Mouse (Mus musculus): Measurements from ENCODE around the gene Wfdc18. TPM values are rescaled to one million over a fixed set of nuclear protein-coding genes. Genes with fewer than 3 reads are reported as not detected.

Wfdc18 gene
- total and polyA plus RNA-seq, 3 experiments = not detected

GRCm38 (mm10) chr11:83663532-83663931 is 45.3 kb upstream of the Wfdc18 start:
- no peak for TF ChIP-seq NRF1 (IDR thresholded peaks at IDR 0.05; ENCODE audit: low read depth, low read length)
- TF ChIP-seq SIN3A (IDR thresholded peaks at IDR 0.05; ENCODE audit: low read length) = no peak
- no peak for TF ChIP-seq USF1 (IDR thresholded peaks at IDR 0.05; ENCODE audit: low read depth, low read length)
- no peak for TF ChIP-seq RAD21 (IDR thresholded peaks at IDR 0.05; ENCODE audit: low read depth, low read length)
- TF ChIP-seq CHD2 (IDR thresholded peaks at IDR 0.05; ENCODE audit: low read length) = no peak
- in situ Hi-C loops (cut with MboI; ENCODE audit: low pct_ligation_motif_present, low pct_unique_long_range_greater_than_20kb, low sequenced_read_pairs) = no loop called here
- peaks cover 11% of the 10 kb centered on the region for H3K27me3 ChIP-seq (replicated peaks)

GRCm38 (mm10) chr11:83671743-83672142 is 37.1 kb upstream of the Wfdc18 start:
- no peak overlapping the region for H3K9ac ChIP-seq (ENCODE audit: insufficient read depth, low read depth)
- no peaks in the 10 kb centered on the region for H3K9me3 ChIP-seq (replicated peaks; ENCODE audit: low read length)
- no peak overlapping the region for H3K27ac ChIP-seq (ENCODE audit: insufficient read depth, low read depth)
- peaks cover 7% of the 10 kb centered on the region for H3K27me3 ChIP-seq (replicated peaks)
- no peak for TF ChIP-seq MEF2A (IDR thresholded peaks at IDR 0.05; ENCODE audit: borderline replicate concordance, low read depth, low read length)
- TF ChIP-seq MXI1 (IDR thresholded peaks at IDR 0.05; ENCODE audit: low read depth, low read length) = no peak
- no peak for TF ChIP-seq SMC3 (IDR thresholded peaks at IDR 0.05; ENCODE audit: low read depth, low read length)
- TF ChIP-seq RCOR1 (conservative IDR thresholded peaks at IDR 0.05; ENCODE audit: low read depth, low read length) = no peak
- TF ChIP-seq BHLHE40 (IDR thresholded peaks at IDR 0.05; ENCODE audit: low read depth, low read length) = no peak
- TF ChIP-seq UBTF (IDR thresholded peaks at IDR 0.05; ENCODE audit: low read depth, low read length) = no peak
- no peak for TF ChIP-seq E2F4 (IDR thresholded peaks at IDR 0.05; ENCODE audit: insufficient replicate concordance, low read depth, low read length)
- TF ChIP-seq CHD2 (IDR thresholded peaks at IDR 0.05; ENCODE audit: low read length) = no peak
- TF ChIP-seq RAD21 (IDR thresholded peaks at IDR 0.05; ENCODE audit: low read depth, low read length) = no peak
- no peak for TF ChIP-seq POLR2AphosphoS2 (IDR thresholded peaks at IDR 0.05; ENCODE audit: low read depth, low read length)
- H3K4me2 ChIP-seq (ENCODE audit: insufficient read depth, low read depth, poor library complexity, severe bottlenecking) = no peak overlapping the region
- no peak for DNase-seq (ENCODE audit: extremely low read depth)
- H3K79me2 ChIP-seq (replicated peaks; ENCODE audit: control insufficient read depth, extremely low read depth, insufficient read depth, poor library complexity, severe bottlenecking) = no peaks in the 10 kb centered on the region
- no peak overlapping the region for H3K4me3 ChIP-seq (replicated peaks in 1 of 3; ENCODE audit: low read depth in 2 of 3, low read length in 2 of 3, poor library complexity in 1 of 3)
- H3K4me1 ChIP-seq (ENCODE audit: control insufficient read depth in 1 of 2, insufficient read depth in 2 of 2) = peaks cover 0 to 6% of the 10 kb centered on the region in 2 experiments; a peak in 2 of 4 replicates
- dilution Hi-C loops (cut with MboI; ENCODE audit: extremely low pct_ligation_motif_present, extremely low pct_unique_long_range_greater_than_20kb, low sequenced_read_pairs) = no loop called here
- H3K36me3 ChIP-seq (replicated peaks in 1 of 2; ENCODE audit: control insufficient read depth in 1 of 2, insufficient read depth in 1 of 2, low read length in 1 of 2) = no peaks in the 10 kb centered on the region
- in situ Hi-C loops (cut with MboI; ENCODE audit: low pct_ligation_motif_present, low pct_unique_long_range_greater_than_20kb, low sequenced_read_pairs) = no loop called here

More at GRCm38 (mm10) chr11:83663532-83663931, 45.3 kb upstream of the Wfdc18 start:
- H3K4me2 ChIP-seq (ENCODE audit: insufficient read depth, low read depth, poor library complexity, severe bottlenecking) = no peak overlapping the region
- H3K79me2 ChIP-seq (replicated peaks; ENCODE audit: control insufficient read depth, extremely low read depth, insufficient read depth, poor library complexity, severe bottlenecking) = no peaks in the 10 kb centered on the region
- no peaks in the 10 kb centered on the region for H3K36me3 ChIP-seq (replicated peaks in 1 of 2; ENCODE audit: control insufficient read depth in 1 of 2, insufficient read depth in 1 of 2, low read length in 1 of 2)
- H3K4me1 ChIP-seq (ENCODE audit: control insufficient read depth in 1 of 2, insufficient read depth in 2 of 2) = peaks cover 3 to 8% of the 10 kb centered on the region in 2 experiments; a peak in 2 of 4 replicates
- H3K4me3 ChIP-seq (replicated peaks in 1 of 3; ENCODE audit: low read depth in 2 of 3, low read length in 2 of 3, poor library complexity in 1 of 3) = no peak overlapping the region
- DNase-seq (ENCODE audit: extremely low read depth) = no peak
- dilution Hi-C loops (cut with MboI; ENCODE audit: extremely low pct_ligation_motif_present, extremely low pct_unique_long_range_greater_than_20kb, low sequenced_read_pairs) = no loop called here
- H3K9me3 ChIP-seq (replicated peaks; ENCODE audit: low read length) = no peaks in the 10 kb centered on the region
- H3K27ac ChIP-seq (ENCODE audit: insufficient read depth, low read depth) = no peak overlapping the region
- no peak overlapping the region for H3K9ac ChIP-seq (ENCODE audit: insufficient read depth, low read depth)

GRCm38 (mm10) chr11:83675665-83676064 is 33.1 kb upstream of the Wfdc18 start:
- no peak overlapping the region for H3K27ac ChIP-seq (ENCODE audit: insufficient read depth, low read depth)
- dilution Hi-C loops (cut with MboI; ENCODE audit: extremely low pct_ligation_motif_present, extremely low pct_unique_long_range_greater_than_20kb, low sequenced_read_pairs) (no loop called here), in situ Hi-C loops (cut with MboI; ENCODE audit: low pct_ligation_motif_present, low pct_unique_long_range_greater_than_20kb, low sequenced_read_pairs) (no loop called here)
- peaks cover 4% of the 10 kb centered on the region for H3K27me3 ChIP-seq (replicated peaks)
- TF ChIP-seq SIN3A (IDR thresholded peaks at IDR 0.05; ENCODE audit: low read length) = no peak
- TF ChIP-seq CTCF (conservative IDR thresholded peaks at IDR 0.05 in 1 of 2, IDR thresholded peaks at IDR 0.05 in 1 of 2; ENCODE audit: low read depth in 2 of 2, low read length in 2 of 2) = no peak
- no peak for TF ChIP-seq TCF12 (IDR thresholded peaks at IDR 0.05; ENCODE audit: low read depth, low read length)
- no peak for TF ChIP-seq CHD1 (IDR thresholded peaks at IDR 0.05; ENCODE audit: low read depth, low read length)
- no peak for TF ChIP-seq MYC (IDR thresholded peaks at IDR 0.05; ENCODE audit: low read depth, low read length)
- TF ChIP-seq MAZ (IDR thresholded peaks at IDR 0.05; ENCODE audit: low read depth, low read length) = no peak
- no peak for TF ChIP-seq RAD21 (IDR thresholded peaks at IDR 0.05; ENCODE audit: low read depth, low read length)
- TF ChIP-seq MXI1 (IDR thresholded peaks at IDR 0.05; ENCODE audit: low read depth, low read length) = no peak
- no peak for TF ChIP-seq ZNF384 (IDR thresholded peaks at IDR 0.05; ENCODE audit: low read depth, low read length)
- TF ChIP-seq JUND (conservative IDR thresholded peaks at IDR 0.05; ENCODE audit: low read depth, low read length) = no peak
- TF ChIP-seq ZMIZ1 (IDR thresholded peaks at IDR 0.05; ENCODE audit: low read depth, low read length) = no peak
- TF ChIP-seq UBTF (IDR thresholded peaks at IDR 0.05; ENCODE audit: low read depth, low read length) = no peak
- TF ChIP-seq POLR2A (IDR thresholded peaks at IDR 0.05; ENCODE audit: low read depth, low read length) = no peak
- no peak for TF ChIP-seq ELF1 (IDR thresholded peaks at IDR 0.05; ENCODE audit: low read depth, low read length)
- no peak overlapping the region for H3K4me3 ChIP-seq (replicated peaks in 1 of 3; ENCODE audit: low read depth in 2 of 3, low read length in 2 of 3, poor library complexity in 1 of 3)
- H3K36me3 ChIP-seq (replicated peaks in 1 of 2; ENCODE audit: control insufficient read depth in 1 of 2, insufficient read depth in 1 of 2, low read length in 1 of 2) = no peaks in the 10 kb centered on the region
- no peaks in the 10 kb centered on the region for H3K79me2 ChIP-seq (replicated peaks; ENCODE audit: control insufficient read depth, extremely low read depth, insufficient read depth, poor library complexity, severe bottlenecking)
- H3K9ac ChIP-seq (ENCODE audit: insufficient read depth, low read depth) = no peak overlapping the region
- H3K9me3 ChIP-seq (replicated peaks; ENCODE audit: low read length) = no peaks in the 10 kb centered on the region
- H3K4me1 ChIP-seq (ENCODE audit: control insufficient read depth in 1 of 2, insufficient read depth in 2 of 2) = peaks cover 0 to 13% of the 10 kb centered on the region in 2 experiments; a peak in 2 of 4 replicates
- H3K4me2 ChIP-seq (ENCODE audit: insufficient read depth, low read depth, poor library complexity, severe bottlenecking) = no peak overlapping the region
- no peak for DNase-seq (ENCODE audit: extremely low read depth)

All from CH12.LX (cell line).